Mouse (Mus musculus): ENCODE results near the gene 1700001O22Rik. TPM values are rescaled to one million over a fixed set of nuclear protein-coding genes. Genes with fewer than 3 reads are reported as not detected.

The 1700001O22Rik gene
- total and polyA plus RNA-seq, 3 experiments, result not detected

- Histone ChIP-seq H3K9ac (ENCODE audit: insufficient read depth, low read depth) (peak overlapping the region; percentile 88), H3K27me3 (replicated peaks) (peaks cover 22% of the 10 kb centered on the region), H3K27ac (ENCODE audit: insufficient read depth, low read depth) (peak overlapping the region; percentile 60), H3K9me3 (replicated peaks; ENCODE audit: low read length) (peaks cover 3% of the 10 kb centered on the region), H3K4me2 (ENCODE audit: insufficient read depth, low read depth, poor library complexity, severe bottlenecking) (peak overlapping the region; percentile 73), H3K4me1 (ENCODE audit: control insufficient read depth in 1 of 2, insufficient read depth in 2 of 2) (peaks cover 3 to 18% of the 10 kb centered on the region in 2 experiments), H3K79me2 (replicated peaks; ENCODE audit: control insufficient read depth, extremely low read depth, insufficient read depth, poor library complexity, severe bottlenecking) (peaks cover 19% of the 10 kb centered on the region), H3K36me3 (replicated peaks in 1 of 2; ENCODE audit: control insufficient read depth in 1 of 2, insufficient read depth in 1 of 2, low read length in 1 of 2) (peaks cover 41 to 50% of the 10 kb centered on the region in 2 experiments), H3K4me3 (replicated peaks in 1 of 3; ENCODE audit: low read depth in 2 of 3, low read length in 2 of 3, poor library complexity in 1 of 3) (peak overlapping the region; percentile 89 to 99 (median 92))
- TF ChIP-seq RCOR1 (conservative IDR thresholded peaks at IDR 0.05; ENCODE audit: low read depth, low read length) (no peak), CHD1 (IDR thresholded peaks at IDR 0.05; ENCODE audit: low read depth, low read length) (no peak), ELF1 (IDR thresholded peaks at IDR 0.05; ENCODE audit: low read depth, low read length) (no peak), TBP (conservative IDR thresholded peaks at IDR 0.05; ENCODE audit: low read depth, low read length) (no peak), UBTF (IDR thresholded peaks at IDR 0.05; ENCODE audit: low read depth, low read length) (no peak), ZC3H11A (IDR thresholded peaks at IDR 0.05; ENCODE audit: low read depth, low read length) (no peak), NELFE (IDR thresholded peaks at IDR 0.05; ENCODE audit: low read depth, low read length) (no peak), NRF1 (IDR thresholded peaks at IDR 0.05; ENCODE audit: low read depth, low read length) (peak; percentile 73), ETS1 (conservative IDR thresholded peaks at IDR 0.05; ENCODE audit: low read depth, low read length) (no peak), BHLHE40 (IDR thresholded peaks at IDR 0.05; ENCODE audit: low read depth, low read length) (no peak), HCFC1 (IDR thresholded peaks at IDR 0.05; ENCODE audit: low read depth, low read length) (no peak; the same call in 1 of the 2 replicates), CHD2 (IDR thresholded peaks at IDR 0.05; ENCODE audit: low read length) (no peak), ZNF384 (IDR thresholded peaks at IDR 0.05; ENCODE audit: low read depth, low read length) (no peak), USF2 (conservative IDR thresholded peaks at IDR 0.05; ENCODE audit: low read depth, low read length) (no peak), PAX5 (IDR thresholded peaks at IDR 0.05; ENCODE audit: low read length) (no peak), MAZ (IDR thresholded peaks at IDR 0.05; ENCODE audit: low read depth, low read length) (no peak), IRF4 (IDR thresholded peaks at IDR 0.05; ENCODE audit: low read depth, low read length) (0 out of 2 replicates have a peak, but pooled peaks have one; percentile 14), SMC3 (IDR thresholded peaks at IDR 0.05; ENCODE audit: low read depth, low read length) (peak; percentile 9), MEF2A (IDR thresholded peaks at IDR 0.05; ENCODE audit: borderline replicate concordance, low read depth, low read length) (no peak), MYC (IDR thresholded peaks at IDR 0.05; ENCODE audit: low read depth, low read length) (no peak), USF1 (IDR thresholded peaks at IDR 0.05; ENCODE audit: low read depth, low read length) (no peak), POLR2A (IDR thresholded peaks at IDR 0.05; ENCODE audit: low read depth, low read length) (peak; percentile 26; the same call in 1 of the 2 replicates), EP300 (IDR thresholded peaks at IDR 0.05; ENCODE audit: low read length) (no peak), JUND (conservative IDR thresholded peaks at IDR 0.05; ENCODE audit: low read depth, low read length) (no peak), MXI1 (IDR thresholded peaks at IDR 0.05; ENCODE audit: low read depth, low read length) (no peak), POLR2AphosphoS2 (IDR thresholded peaks at IDR 0.05; ENCODE audit: low read depth, low read length) (0 out of 2 replicates have a peak, but pooled peaks have one; percentile 25), MAFK (IDR thresholded peaks at IDR 0.05; ENCODE audit: insufficient replicate concordance, low read length) (no peak), GABPA (IDR thresholded peaks at IDR 0.05; ENCODE audit: insufficient replicate concordance, low read depth, low read length) (no peak), E2F4 (IDR thresholded peaks at IDR 0.05; ENCODE audit: insufficient replicate concordance, low read depth, low read length) (no peak), KAT2A (IDR thresholded peaks at IDR 0.05; ENCODE audit: insufficient replicate concordance, low read length) (no peak), RAD21 (IDR thresholded peaks at IDR 0.05; ENCODE audit: low read depth, low read length) (peak; percentile 24), TCF12 (IDR thresholded peaks at IDR 0.05; ENCODE audit: low read depth, low read length) (no peak), CTCF (conservative IDR thresholded peaks at IDR 0.05 in 1 of 2, IDR thresholded peaks at IDR 0.05 in 1 of 2; ENCODE audit: low read depth in 2 of 2, low read length in 2 of 2) (peak in 1 of 2 experiments; percentile 55; a peak in 2 of 4 replicates), MAX (IDR thresholded peaks at IDR 0.05; ENCODE audit: low read length) (no peak), SIN3A (IDR thresholded peaks at IDR 0.05; ENCODE audit: low read length) (no peak; the same call in 1 of the 2 replicates), ZMIZ1 (IDR thresholded peaks at IDR 0.05; ENCODE audit: low read depth, low read length) (no peak), ZKSCAN1 (IDR thresholded peaks at IDR 0.05; ENCODE audit: borderline replicate concordance, low read depth, low read length) (peak; percentile 58), JUN (IDR thresholded peaks at IDR 0.05; ENCODE audit: insufficient read depth, low read depth, low read length) (no peak)
- peak; percentile 70 for DNase-seq (ENCODE audit: extremely low read depth)
- in situ Hi-C loops (cut with MboI; ENCODE audit: low pct_ligation_motif_present, low pct_unique_long_range_greater_than_20kb, low sequenced_read_pairs), result loop anchor here (5.0 kb wide), 1 partner anchor 105 kb away; no protein-coding TSS in a partner anchor
- dilution Hi-C loops (cut with MboI; ENCODE audit: extremely low pct_ligation_motif_present, extremely low pct_unique_long_range_greater_than_20kb, low sequenced_read_pairs), result no loop called here
Measured at GRCm38 (mm10) chr2:30826825-30827748, 23.6 kb upstream of the 1700001O22Rik start.

Measured in CH12.LX (cell line).